Mouse (Mus musculus) thymus, postnatal 25 days (tissue): Measurements from ENCODE around the gene Pygl.

Experiments
- DNase-seq: peaks from one replicate; pipeline ENCODE4 v3.0.0; 2022

Pygl gene

DNA sequence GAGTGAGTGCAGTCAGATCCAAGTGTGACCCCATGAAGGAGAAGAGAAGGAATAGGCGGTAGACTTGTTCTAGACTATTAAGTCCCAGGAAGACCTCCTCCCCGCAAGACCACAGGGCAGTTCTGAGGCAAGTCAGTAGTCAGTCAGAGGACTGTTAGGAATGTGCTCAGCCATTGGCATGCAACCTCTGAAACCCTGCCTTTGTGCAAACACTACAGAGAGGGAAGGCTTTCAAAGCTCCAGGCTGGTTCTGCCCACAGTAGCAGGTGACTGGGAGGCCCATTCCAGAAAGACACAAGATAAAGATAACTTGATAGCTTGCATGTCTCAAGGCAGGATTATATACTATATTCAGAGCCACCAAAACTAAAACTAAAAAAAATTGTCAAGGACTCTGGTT, at the start of gene Pygl:
Pygl (minus strand) TSS at position 195 of the 400 bp plus-strand sequence.
- DNase-seq, result no peak

- no peak for DNase-seq
Observed at GRCm38 (mm10) chr12:70280930-70281329, 49.6 kb upstream of the Pygl start.

- no peak for DNase-seq
Observed at GRCm38 (mm10) chr12:70280381-70280780, 49.1 kb upstream of the Pygl start.

GRCm38 (mm10) chr12:70277071-70277939, 46.0 kb upstream of the Pygl start:
- no peak for DNase-seq

- DNase-seq, result no peak
Observed at GRCm38 (mm10) chr12:70269724-70270123, 38.4 kb upstream of the Pygl start.

DNA sequence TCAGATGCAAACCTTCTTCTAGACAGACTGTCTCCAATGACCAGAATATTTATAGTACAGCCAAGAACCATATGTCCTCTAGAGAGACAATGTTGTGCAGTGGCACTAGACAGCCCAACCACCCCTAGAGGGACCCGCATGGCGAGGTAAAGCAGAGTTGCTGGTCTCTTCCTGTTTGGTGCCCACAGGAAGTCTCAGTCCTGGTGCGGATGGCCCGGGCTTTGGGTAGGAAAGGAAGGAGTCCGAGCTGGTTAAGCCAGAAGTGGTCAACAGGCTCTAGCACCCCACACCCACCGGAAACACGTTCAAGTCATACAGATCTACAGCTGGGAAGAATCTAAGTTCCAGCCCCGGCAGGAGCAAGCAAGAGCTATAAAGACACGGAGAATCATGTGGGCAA, 36.0 kb upstream of the Pygl start:
- no peak for DNase-seq

- no peak for DNase-seq
Observed at GRCm38 (mm10) chr12:70266494-70266931, 35.2 kb upstream of the Pygl start.

- DNase-seq, result no peak
Observed at GRCm38 (mm10) chr12:70263721-70264120, 32.4 kb upstream of the Pygl start.

DNA sequence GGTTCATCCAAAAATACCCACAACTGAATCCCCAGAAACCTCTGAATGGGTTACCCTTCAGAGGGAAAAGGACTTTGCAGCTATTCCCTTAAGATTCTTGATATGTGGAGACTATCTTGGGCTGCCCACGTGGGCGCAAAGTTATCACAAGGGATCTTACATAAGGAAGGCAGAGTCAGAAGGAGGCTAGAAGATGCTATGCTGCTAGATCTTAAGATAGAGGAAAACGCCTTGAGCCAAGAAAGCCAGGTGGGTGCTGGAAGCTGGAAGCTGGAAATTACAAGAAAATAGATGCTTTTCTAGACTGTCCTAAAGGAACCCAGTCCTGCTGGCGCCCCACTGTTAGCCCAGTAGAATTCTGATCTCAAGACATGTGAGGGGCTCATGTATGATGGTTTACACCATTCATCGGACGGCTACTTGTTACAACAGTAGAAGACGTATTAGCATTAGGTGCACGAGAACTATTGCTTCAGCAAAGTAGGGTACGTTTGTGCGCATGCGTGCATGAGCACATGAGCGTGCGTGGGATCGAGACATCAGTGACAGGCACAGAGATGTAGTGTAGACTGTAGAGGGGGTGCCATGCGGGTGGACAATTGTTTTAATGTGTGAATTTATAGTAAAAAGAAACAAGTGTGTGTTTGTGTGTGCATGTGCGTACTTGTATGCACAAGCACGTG, 31.1 kb upstream of the Pygl start:
- DNase-seq, result no peak

DNA sequence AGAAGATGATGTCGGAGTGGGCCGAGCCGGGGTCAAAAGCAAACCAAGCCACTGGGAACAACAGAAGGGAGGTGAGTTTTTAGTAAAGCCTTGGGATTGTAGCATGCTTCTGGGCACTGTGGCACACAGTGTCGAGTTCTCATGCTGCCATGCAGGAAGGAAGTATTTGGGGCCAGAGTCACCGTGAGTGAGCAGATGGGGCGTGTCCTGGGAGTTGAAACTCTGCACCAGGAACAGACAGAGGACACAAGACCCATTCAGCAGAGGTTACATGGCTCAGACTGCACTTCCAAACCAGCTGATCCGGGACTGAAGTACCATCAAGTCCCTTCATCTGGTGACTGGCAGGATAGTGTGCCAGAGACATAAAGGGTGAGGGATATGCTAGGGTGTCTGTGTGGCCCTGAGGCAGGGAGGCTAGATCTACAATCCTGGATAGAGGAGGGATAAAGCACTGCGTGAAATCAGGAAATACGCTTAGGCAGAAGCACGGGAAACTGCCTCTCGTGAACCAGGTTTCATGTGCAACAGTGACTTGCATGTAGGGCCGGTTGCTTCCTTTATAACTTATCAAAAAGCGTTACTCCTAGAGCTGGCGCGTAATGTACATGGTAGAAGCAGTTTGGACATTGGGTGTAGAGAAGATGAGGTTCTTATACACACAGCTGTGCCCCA, 20.1 kb upstream of the Pygl start:
- DNase-seq, result no peak

GRCm38 (mm10) chr12:70249616-70250157, 18.4 kb upstream of the Pygl start:
- DNase-seq, result no peak

DNA sequence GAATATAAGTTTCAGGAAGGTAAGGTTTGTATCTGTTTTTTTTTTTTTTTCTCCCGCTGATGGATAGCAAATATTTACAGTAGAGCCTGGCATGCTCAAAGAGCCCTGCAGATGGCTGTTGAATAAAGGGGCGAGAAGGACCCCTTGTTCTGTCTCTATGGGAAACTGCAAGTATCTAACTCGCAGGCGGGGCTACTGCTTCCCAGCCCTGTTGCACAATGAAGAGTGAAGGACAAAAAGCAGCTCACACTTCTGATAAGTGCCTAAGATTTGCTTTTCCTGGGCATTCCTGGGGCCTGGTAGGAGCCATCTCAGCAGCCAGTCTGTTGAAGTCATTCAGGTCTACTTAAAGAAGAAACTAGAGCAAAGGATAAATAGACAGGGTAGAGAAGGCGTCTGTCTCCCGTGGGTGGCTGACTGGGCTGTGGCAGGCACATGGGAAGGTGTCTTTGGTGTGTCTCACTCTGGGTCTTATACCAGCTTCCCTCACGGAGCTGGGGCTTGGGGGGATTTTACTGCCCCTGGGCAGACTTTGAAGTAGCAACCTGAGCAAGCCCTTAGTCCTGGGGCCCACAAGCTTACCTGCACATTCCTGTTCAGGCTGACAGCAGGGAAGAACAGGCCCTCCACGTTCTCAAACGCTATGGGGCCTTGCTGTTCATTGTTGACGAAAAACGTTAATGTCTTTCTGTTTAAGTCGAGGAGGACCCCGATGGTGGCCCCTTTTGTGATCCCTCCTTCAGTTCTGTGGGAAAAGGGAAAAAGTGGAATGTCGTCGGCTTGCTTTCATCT, 16.6 kb upstream of the Pygl start:
- DNase-seq, result no peak

- no peak for DNase-seq
Observed at GRCm38 (mm10) chr12:70242550-70242949, 11.3 kb upstream of the Pygl start.

DNA sequence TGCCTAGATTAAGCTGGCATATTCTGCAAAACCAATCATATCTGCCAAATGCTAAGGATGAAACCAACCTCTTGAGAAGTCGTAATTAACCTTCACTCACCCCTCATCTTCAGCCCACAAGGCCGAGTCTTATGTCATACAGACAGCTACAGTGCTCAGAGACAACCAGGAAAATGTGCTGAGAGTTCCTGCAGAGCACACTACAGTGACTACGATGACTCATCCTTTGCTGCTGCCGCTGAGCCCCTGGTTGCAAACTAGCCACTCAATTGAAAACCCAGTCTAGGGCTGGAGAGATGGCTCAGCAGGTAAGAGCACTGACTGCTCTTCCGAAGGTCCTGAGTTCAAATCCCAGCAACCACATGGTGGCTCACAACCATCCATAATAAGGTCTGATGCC, 8.5 kb upstream of the Pygl start:
- no peak for DNase-seq

- no peak for DNase-seq
Observed at GRCm38 (mm10) chr12:70238604-70239003, 7.3 kb upstream of the Pygl start.

DNA sequence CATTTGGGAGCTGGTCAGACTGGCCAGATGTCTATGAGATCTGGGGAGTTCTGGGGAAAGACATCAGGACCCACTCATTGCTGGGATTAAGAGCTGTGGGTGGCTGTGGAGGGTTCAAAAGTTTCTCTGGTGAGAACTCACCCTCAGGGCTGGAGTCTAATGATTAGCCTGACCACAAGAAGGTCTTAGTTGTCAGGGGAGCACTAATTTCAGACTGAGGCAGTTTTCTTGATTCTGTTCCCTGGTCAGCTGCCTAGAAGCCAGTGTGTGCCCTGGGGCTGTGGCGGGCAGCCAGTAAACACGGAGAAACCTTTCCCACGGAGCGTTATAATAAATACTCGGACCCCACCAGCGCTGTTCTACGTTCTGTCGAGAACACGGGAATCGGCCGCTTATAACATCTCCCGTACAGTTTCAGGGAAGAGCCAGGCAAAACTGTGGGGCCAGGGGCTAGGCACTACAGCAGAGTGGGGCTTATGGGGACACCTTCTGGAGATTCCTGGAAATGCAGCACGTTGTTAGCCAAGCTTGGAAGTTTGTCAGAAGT, 3.7 kb upstream of the Pygl start:
- peak; percentile 52 for DNase-seq

DNA sequence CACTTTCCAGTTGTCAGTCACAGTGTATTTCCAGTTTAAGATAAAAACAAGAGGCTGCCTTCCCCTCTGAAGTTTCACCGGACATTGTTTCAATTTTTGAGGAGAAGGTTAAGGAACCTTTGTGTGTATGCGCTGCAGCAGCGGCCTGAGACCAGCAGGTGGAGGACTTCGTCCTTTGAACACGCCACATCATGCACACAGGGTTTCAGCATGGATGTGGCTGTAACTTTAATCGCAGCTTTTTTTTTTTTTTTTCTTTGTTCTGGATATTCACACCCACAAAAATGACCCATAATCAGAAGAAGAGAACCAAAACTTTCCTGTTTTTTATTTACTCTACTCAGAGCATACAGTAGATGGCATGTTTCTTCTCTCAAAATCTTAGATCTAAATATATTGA, 3.1 kb upstream of the Pygl start:
- DNase-seq, result peak; percentile 48

DNA sequence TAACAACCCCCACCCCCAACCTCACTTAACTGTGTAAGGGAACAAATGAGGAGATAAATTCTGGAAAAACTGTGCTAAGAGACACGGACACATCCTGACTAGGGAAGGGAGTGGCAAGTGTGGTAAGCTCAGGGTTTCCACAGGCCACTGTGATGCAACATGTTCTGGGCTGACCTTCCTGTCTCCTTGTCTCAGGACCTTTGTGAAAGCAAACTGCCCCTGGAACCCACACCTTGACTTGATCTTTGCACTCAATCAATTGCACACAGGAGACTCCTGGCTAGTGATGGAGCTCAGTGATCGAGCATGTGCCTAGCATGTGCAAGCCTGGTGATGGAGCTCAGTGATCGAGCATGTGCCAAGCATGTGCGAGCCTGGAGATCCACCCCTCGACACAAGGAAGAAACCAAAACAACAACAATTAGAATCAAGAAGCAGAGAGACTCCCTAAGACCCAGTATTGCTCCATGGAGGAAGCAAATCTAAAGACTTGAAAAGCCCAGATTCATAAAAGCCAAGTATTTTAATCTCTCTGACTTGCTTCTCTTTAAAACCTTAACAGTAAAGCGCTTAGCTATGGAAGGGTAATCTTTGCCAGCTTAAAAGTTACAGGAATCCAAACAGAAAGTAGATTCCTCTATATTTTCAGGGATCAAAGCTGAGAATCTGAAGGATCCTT, 2.5 kb upstream of the Pygl start:
- DNase-seq, result no peak

GRCm38 (mm10) chr12:70232020-70232544, 794 bp upstream of the Pygl start:
- DNase-seq, result peak; percentile 22

GRCm38 (mm10) chr12:70228155-70228554, 3.1 kb downstream of the Pygl start:
- DNase-seq, result no peak
